Mouse (Mus musculus): ENCODE measurements at regions not wholly inside any gene's neighbourhood (a gene's known extent, or its start where the extent isn't known, plus 50 kb on each side); places are given as distances from the start of the nearest gene placed in this dataset.

DNA sequence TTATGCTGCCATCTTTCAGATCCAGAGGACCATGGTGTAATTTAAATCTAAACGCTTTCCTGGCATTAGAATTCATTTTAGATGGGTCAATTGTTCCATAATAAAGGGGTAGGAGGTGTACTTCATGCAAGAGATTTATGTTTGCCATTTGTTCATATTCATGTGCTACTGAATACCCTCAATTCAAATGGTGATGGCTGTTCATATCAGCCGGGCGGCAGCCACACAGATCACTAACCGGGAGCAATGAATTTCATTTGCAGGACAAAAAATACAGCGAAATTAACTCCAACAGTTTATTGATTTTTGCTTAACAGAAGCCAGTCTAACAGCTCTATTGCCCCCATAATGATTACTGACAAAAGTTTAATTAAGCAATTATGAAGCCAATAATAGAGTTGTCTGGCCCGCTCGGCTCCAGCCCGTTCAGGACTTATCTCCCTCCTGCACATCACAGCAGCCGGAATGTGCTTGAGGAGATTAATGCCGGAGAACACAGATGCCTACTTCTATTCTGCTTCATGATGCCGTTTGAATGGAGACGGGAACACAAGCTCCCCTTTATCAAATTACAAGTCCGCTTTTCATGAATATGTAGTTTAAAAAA, 330.3 kb upstream of the Irx2 start:
- TF ChIP-seq CTCF (IDR thresholded peaks at IDR 0.05; ENCODE audit: borderline replicate concordance, extremely low read depth, insufficient read depth, insufficient read length) (no peak), POLR2A (IDR thresholded peaks at IDR 0.05; ENCODE audit: borderline replicate concordance, extremely low read depth, insufficient read depth, insufficient read length, poor library complexity, severe bottlenecking) (no peak)

Data from brain, embryonic 14.5 days (tissue).